Mouse (Mus musculus) lung, postnatal 0 days (tissue): ENCODE results near the gene Leo1. TPM values are rescaled to one million over a fixed set of nuclear protein-coding genes. Genes with fewer than 3 reads are reported as not detected.

Source experiments
- ATAC-seq: fragments of 200-750 bp; cut with Nextera tagmentation; 2 replicates; pipeline ENCODE4 v1.8.0; 2017; ENCODE audit warnings: moderate library complexity
- DNase-seq: peaks from one replicate; pipeline ENCODE4 v3.0.0-alpha.2; 2016; ENCODE audit warnings: low spot score
- H3K27ac ChIP-seq: fragments of 300-500 bp; sonication (generic); 2 replicates; pipeline ENCODE4 v1.5.1; 2014; ENCODE audit warnings: antibody characterized with exemption, mild to moderate bottlenecking, low read length, mixed read lengths
- H3K27me3 ChIP-seq: fragments of 300-500 bp; sonication (generic); replicated peaks from 2 replicates; pipeline ENCODE4 v1.6.1; 2014; ENCODE audit warnings: low read length, mixed read lengths; ENCODE audit not compliant: insufficient read depth
- H3K36me3 ChIP-seq: fragments of 300-500 bp; sonication (generic); 2 replicates; pipeline ENCODE4 v1.6.1; 2014; ENCODE audit warnings: low read length, mixed read lengths; ENCODE audit not compliant: insufficient read depth
- H3K4me1 ChIP-seq: fragments of 300-500 bp; sonication (generic); 2 replicates; pipeline ENCODE4 v1.6.1; 2014; ENCODE audit warnings: antibody characterized with exemption, low read depth, low read length, mixed read lengths; ENCODE audit not compliant: insufficient read depth
- H3K4me2 ChIP-seq: fragments of 300-500 bp; sonication (generic); replicated peaks from 2 replicates; pipeline ENCODE4 v1.6.1; 2014; ENCODE audit warnings: low read depth, mild to moderate bottlenecking, low read length, moderate library complexity, mixed read lengths
- H3K4me3 ChIP-seq: fragments of 300-500 bp; sonication (generic); 2 replicates; pipeline ENCODE4 v1.5.1; 2014; ENCODE audit warnings: low read depth, low read length
- H3K9ac ChIP-seq: fragments of 300-500 bp; sonication (generic); replicated peaks from 2 replicates; pipeline ENCODE4 v1.6.1; 2014; ENCODE audit warnings: low read depth, mild to moderate bottlenecking
- H3K9me3 ChIP-seq: fragments of 300-500 bp; sonication (generic); 2 replicates; pipeline ENCODE4 v1.6.1; 2016; ENCODE audit warnings: low read length, mixed read lengths
- CTCF ChIP-seq: IDR thresholded peaks from 2 replicates; pipeline ENCODE4 v1.5.1; 2016; ENCODE audit warnings: antibody characterized with exemption, mild to moderate bottlenecking
- EP300 ChIP-seq: IDR thresholded peaks from 2 replicates; pipeline ENCODE4 v1.6.1; 2016; ENCODE audit warnings: antibody characterized with exemption, mild to moderate bottlenecking, control low read depth
- WGBS: fragments of 180-500 bp; shearing (Covaris S2); extraction: QIAGEN DNeasy Blood & Tissue Kit; methylation state at CpG from one replicate; pipeline ENCODE4 v1.1.7; 2014; 5-methylcytosine and 5-hydroxymethylcytosine counted together
- polyA plus RNA-seq: library from polyadenylated mRNA; unstranded; fragments of >200 nt; fragmentation: Nextera tagmentation; extraction: Ambion mirVana; gene quantifications from 2 replicates; pipeline ENCODE4 v1.2.1, GENCODE M21; 2015

Gene Leo1
- polyA plus RNA-seq, 1 experiment from 2014 or later, result 17.0 TPM

DNA sequence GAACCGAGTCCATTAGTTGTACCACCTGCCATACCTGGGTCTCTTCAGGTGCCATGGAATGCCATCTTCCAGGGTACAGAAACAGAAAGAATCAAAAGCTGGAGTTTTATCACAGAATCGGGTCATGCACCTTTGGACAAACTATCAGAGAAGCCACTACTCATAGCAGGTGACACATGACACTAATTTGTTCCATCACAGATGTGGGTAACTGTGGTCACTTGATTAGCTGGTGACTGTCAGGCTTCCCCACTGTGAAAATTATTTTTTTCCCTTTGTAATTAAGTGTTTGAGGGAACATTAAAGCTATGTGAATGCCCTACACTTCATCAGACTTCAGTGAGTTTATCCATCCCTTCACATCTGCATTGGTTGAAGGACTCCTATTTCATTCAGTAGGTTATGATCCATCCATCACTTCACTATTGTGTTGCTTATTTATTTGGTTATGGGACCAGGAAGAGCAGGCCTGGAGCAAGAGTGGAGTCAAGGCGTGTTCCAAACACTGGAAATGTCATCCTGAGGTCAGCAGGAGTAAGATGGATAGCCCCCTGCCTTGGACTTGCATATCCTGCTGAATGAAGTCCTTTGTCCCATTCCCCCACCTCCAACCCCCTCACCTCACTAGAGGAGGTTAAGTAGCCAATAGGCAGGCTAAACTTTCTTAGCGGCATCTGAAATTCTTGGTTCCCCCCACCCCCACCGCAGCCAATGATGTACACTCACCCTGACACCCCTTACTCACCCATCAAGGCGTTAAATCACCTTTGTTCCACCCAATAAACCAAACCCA, 16.8 kb upstream of the Leo1 start:
- H3K4me1 ChIP-seq, result no peaks in the 10 kb centered on the region
- no peaks in the 10 kb centered on the region for H3K9me3 ChIP-seq
- WGBS, result 40% methylated on average over 6 of the region's 6 CpGs
- H3K9ac ChIP-seq, result no peak overlapping the region
- DNase-seq (no peak), ATAC-seq (peak; percentile 65)
- TF ChIP-seq EP300 (peak; percentile 64), CTCF (no peak)
- no peaks in the 10 kb centered on the region for H3K27me3 ChIP-seq
- H3K27ac ChIP-seq, result peak overlapping the region; percentile 55; the same call in 1 of the 2 replicates
- H3K36me3 ChIP-seq, result no peaks in the 10 kb centered on the region
- no peak overlapping the region for H3K4me2 ChIP-seq
- H3K4me3 ChIP-seq, result no peak overlapping the region

DNA sequence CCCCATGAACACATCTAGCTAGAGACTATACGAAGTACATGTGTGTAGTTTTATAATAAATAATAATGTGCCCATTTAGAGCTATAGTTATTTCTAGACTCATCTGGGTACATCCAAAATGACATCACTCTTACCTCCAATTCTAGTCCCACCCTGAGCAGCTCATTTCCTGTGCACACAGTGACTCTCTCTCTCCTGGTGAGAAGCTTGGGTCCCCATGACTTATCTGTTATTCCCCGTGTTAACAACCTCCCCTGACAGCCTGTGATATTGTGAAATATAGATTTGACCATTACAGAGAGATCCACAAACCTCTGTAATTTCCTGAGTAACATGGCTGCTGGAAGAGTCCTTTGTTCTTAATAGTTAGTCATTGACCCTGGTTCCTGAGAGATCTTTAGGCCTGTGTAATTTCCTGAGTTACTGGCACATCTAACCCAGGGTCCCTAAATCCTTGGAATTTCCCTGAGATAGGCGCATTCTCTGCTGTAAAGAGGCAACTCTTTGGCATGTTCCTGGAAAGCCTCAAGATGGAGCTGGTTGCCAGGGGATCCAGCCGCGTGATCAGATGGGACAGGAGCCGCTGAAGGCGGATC, 15.4 kb upstream of the Leo1 start:
- DNase-seq (peak; percentile 54), ATAC-seq (peak; percentile 58)
- Histone ChIP-seq H3K9ac (no peak overlapping the region), H3K27ac (peak overlapping the region; percentile 32; the same call in 1 of the 2 replicates), H3K36me3 (no peaks in the 10 kb centered on the region), H3K4me1 (no peaks in the 10 kb centered on the region), H3K4me2 (no peak overlapping the region), H3K9me3 (no peaks in the 10 kb centered on the region), H3K27me3 (no peaks in the 10 kb centered on the region), H3K4me3 (no peak overlapping the region)
- TF ChIP-seq CTCF (no peak), EP300 (peak; percentile 76; the same call in 1 of the 2 replicates)
- 61% methylated on average over 7 of the region's 7 CpGs for WGBS

DNA sequence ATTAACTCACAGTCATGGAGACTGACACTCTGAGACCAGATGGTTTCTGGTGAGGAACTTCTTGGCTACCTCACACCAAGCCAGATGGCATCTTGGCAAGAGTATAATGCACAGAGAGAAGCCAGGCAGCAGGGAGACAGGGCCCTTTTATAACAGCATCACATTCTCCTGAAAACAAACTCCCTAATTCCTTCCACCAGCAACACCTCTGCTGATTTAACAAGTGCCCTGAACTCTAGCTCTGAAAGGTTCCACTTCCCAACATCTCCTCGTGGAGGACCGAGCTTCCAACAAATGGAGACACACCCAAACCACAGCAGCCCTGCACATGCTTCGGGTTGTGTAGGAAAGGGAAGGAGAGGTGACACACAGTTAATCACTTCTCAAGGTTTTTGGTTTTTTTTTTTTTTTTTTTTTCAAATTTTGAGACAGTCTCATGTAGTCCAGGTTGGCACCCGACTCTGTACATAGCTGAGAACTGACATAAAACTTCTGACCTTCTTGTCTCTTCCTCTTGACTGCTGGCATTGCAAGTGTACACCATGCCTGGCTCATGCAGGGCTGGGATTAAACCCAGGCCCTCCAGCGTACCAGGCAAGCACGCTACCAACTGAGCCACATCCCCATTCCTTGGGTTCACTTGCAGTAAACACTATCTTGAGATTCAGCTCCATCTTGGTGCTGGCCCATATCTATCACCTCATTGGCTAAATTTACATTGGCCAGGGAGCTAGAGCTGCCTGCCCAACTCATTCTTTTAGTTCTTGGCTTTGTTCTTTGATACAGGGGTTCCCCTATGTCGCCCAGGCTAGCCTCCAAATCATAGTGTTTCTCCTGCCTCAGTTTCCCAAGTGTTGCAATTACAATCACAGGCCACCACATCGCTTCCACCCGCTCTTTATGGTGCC, 13.7 kb upstream of the Leo1 start:
- DNase-seq (no peak), ATAC-seq (no peak)
- H3K9me3 ChIP-seq, result no peaks in the 10 kb centered on the region
- 73% methylated on average over 9 of the region's 9 CpGs for WGBS
- H3K9ac ChIP-seq, result no peak overlapping the region
- no peak overlapping the region for H3K27ac ChIP-seq
- H3K27me3 ChIP-seq, result no peaks in the 10 kb centered on the region
- no peak overlapping the region for H3K4me3 ChIP-seq
- TF ChIP-seq EP300 (no peak), CTCF (no peak)
- H3K4me2 ChIP-seq, result no peak overlapping the region
- no peaks in the 10 kb centered on the region for H3K4me1 ChIP-seq
- no peaks in the 10 kb centered on the region for H3K36me3 ChIP-seq

DNA sequence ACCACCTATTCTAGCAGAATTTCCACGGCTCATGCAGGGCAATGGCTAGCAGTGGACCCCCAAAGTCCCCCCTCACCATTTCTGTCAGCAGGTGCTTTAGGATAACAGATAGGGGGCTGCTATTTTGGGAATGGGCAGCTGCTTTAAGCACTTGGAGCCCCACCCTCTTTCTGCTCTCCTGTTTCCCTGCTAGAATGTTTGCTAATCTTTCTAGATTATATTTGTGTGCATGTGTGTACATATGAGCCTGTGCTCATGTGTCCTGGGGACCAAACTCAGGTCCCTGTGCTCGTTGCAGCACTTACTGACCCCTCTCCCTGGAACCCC, 13.1 kb upstream of the Leo1 start:
- ATAC-seq, result no peak
- WGBS, result 50% methylated on average over 2 of the region's 2 CpGs
- TF ChIP-seq EP300 (no peak), CTCF (no peak)
- no peaks in the 10 kb centered on the region for H3K4me1 ChIP-seq
- DNase-seq, result no peak
- H3K36me3 ChIP-seq, result no peaks in the 10 kb centered on the region
- no peak overlapping the region for H3K4me2 ChIP-seq
- no peaks in the 10 kb centered on the region for H3K9me3 ChIP-seq
- no peak overlapping the region for H3K27ac ChIP-seq
- no peak overlapping the region for H3K4me3 ChIP-seq
- no peaks in the 10 kb centered on the region for H3K27me3 ChIP-seq
- no peak overlapping the region for H3K9ac ChIP-seq

DNA sequence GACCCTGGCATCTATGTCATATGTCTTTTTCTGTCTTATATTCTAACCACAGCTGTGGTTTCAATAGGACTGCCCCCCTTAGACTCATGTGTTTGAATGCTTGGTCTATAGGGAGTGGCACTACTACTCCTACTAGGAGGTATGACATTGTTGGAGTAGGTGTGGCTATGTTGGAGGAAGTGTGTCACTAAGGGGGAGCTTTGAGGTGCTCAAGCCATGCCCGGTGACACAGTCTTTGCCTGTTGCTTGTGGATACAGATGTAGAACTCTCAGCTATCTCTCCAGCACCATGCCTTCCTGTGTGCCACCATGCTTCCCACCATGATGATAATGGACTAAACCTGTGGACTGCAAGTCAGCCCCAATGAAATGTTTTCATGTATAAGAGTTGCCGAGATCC, 12.3 kb upstream of the Leo1 start:
- Histone ChIP-seq H3K4me1 (no peaks in the 10 kb centered on the region), H3K27me3 (no peaks in the 10 kb centered on the region), H3K4me2 (no peak overlapping the region), H3K9me3 (no peaks in the 10 kb centered on the region), H3K4me3 (no peak overlapping the region), H3K27ac (no peak overlapping the region), H3K36me3 (no peaks in the 10 kb centered on the region), H3K9ac (no peak overlapping the region)
- 85% methylated on average over 2 of the region's 2 CpGs for WGBS
- DNase-seq, result no peak
- no peak for ATAC-seq
- TF ChIP-seq CTCF (no peak), EP300 (no peak)

DNA sequence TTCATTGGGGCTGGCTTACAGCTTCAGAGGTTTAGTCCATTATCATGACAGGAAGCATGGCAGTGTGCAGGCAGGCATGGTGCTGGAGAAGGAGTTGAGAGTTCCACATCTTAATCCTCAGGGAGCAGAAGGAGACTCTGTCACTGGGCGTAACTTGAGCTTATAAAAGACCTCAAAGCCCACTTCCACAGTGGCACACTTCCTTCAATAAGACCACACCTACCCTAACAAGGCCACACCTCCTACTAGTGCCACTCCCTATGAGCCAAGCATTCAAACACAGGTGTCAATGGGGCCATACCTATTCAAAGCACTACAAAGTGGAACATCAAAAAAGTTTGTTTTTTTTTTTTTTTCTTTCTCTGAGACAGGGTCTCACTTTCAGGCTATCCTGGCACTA, 11.7 kb upstream of the Leo1 start:
- Histone ChIP-seq H3K27me3 (no peaks in the 10 kb centered on the region), H3K36me3 (no peaks in the 10 kb centered on the region), H3K4me3 (no peak overlapping the region), H3K4me1 (no peaks in the 10 kb centered on the region), H3K9me3 (no peaks in the 10 kb centered on the region), H3K4me2 (no peak overlapping the region), H3K9ac (no peak overlapping the region), H3K27ac (no peak overlapping the region)
- TF ChIP-seq CTCF (no peak), EP300 (no peak)
- WGBS, result 88% methylated on average over 1 of the region's 1 CpGs
- DNase-seq, result no peak
- no peak for ATAC-seq
